Mouse (Mus musculus) 3T3-L1 (cell line): ENCODE measurements around the gene Mmrn1.

ENCODE experiments used
- DNase-seq: peaks from one replicate; pipeline ENCODE4 v3.0.0-alpha.2; 2015; ENCODE audit warnings: low read depth, low spot score

Mmrn1 gene

GRCm38 (mm10) chr6:60993386-60994108 lies 68.8 kb downstream of the Mmrn1 start:
- DNase-seq, result no peak

GRCm38 (mm10) chr6:60994114-60994513 lies 69.3 kb downstream of the Mmrn1 start:
- no peak for DNase-seq

GRCm38 (mm10) chr6:60994521-60994920 lies 69.7 kb downstream of the Mmrn1 start:
- DNase-seq, result no peak

GRCm38 (mm10) chr6:60995596-60995995 lies 70.8 kb downstream of the Mmrn1 start:
- DNase-seq, result no peak

- no peak for DNase-seq
Observed at GRCm38 (mm10) chr6:60996328-60996727, 71.6 kb downstream of the Mmrn1 start.

GRCm38 (mm10) chr6:61001003-61001790 lies 76.4 kb downstream of the Mmrn1 start:
- no peak for DNase-seq

- DNase-seq, result no peak
Observed at GRCm38 (mm10) chr6:61003916-61004765, 79.4 kb downstream of the Mmrn1 start.

GRCm38 (mm10) chr6:61013780-61014179 lies 89.0 kb downstream of the Mmrn1 start:
- DNase-seq, result no peak

- no peak for DNase-seq
Observed at GRCm38 (mm10) chr6:61019689-61020088, 94.9 kb downstream of the Mmrn1 start.

- no peak for DNase-seq
Observed at GRCm38 (mm10) chr6:61020995-61021394, 96.2 kb downstream of the Mmrn1 start.

GRCm38 (mm10) chr6:61033251-61033650 lies 108.5 kb downstream of the Mmrn1 start:
- no peak for DNase-seq
